Mouse (Mus musculus): ENCODE results near the gene Pdgfa.

The Pdgfa gene

GRCm38 (mm10) chr5:138997171-138997788 is at the start of gene Pdgfa:
TSS of gene Pdgfa (minus strand) at chr5:138997370.
- DNase-seq (ENCODE audit: low spot score): peak; percentile 42

GRCm38 (mm10) chr5:139046636-139047035 is 49.5 kb upstream of the Pdgfa start:
- no peak for DNase-seq (ENCODE audit: low spot score)

DNA sequence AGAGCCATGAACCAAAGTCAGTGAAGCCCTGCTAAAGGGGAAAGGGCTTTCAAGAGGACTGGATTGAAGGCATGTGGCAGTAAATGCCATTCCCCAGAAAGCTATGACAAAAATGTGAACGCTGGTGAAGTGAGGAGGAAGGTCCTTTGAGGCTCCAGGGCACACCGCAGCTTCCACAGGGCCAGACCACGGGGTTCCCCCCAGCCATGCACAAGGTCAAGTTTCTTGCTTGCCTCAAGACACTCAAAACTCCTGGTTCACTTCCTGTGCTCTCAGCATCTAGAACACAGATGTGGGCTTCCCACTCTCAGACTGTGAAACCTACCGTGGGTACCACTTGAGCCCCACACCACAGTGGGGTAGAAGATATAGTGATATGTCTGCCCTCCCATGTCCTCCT is 46.4 kb upstream of the Pdgfa start:
- DNase-seq (ENCODE audit: low spot score): no peak

DNA sequence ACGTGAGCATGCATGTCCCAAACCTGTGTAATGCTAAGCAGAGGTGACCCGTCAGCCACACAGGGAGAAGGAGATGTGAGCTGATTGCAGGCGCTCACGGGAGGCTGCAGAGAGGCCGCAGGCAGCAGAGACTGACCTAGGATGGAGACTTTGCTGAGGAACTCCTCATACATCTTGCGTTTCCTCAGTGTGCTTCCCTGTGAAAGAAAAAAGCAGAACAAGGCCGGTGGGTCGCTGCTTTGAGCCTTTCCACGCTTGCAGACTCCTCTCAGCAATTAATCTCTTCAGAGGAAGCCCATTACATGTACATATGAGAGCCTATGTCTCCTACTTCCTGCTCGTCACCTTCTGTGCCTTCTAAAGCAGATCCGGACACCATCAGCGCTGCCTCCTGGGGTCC is 45.1 kb upstream of the Pdgfa start:
- DNase-seq (ENCODE audit: low spot score): no peak

- DNase-seq (ENCODE audit: low spot score): no peak
These were observed 38.0 kb upstream of the Pdgfa start for GRCm38 (mm10) chr5:139035171-139035570.

- DNase-seq (ENCODE audit: low spot score): no peak
These were observed 37.6 kb upstream of the Pdgfa start for GRCm38 (mm10) chr5:139034746-139035145.

DNA sequence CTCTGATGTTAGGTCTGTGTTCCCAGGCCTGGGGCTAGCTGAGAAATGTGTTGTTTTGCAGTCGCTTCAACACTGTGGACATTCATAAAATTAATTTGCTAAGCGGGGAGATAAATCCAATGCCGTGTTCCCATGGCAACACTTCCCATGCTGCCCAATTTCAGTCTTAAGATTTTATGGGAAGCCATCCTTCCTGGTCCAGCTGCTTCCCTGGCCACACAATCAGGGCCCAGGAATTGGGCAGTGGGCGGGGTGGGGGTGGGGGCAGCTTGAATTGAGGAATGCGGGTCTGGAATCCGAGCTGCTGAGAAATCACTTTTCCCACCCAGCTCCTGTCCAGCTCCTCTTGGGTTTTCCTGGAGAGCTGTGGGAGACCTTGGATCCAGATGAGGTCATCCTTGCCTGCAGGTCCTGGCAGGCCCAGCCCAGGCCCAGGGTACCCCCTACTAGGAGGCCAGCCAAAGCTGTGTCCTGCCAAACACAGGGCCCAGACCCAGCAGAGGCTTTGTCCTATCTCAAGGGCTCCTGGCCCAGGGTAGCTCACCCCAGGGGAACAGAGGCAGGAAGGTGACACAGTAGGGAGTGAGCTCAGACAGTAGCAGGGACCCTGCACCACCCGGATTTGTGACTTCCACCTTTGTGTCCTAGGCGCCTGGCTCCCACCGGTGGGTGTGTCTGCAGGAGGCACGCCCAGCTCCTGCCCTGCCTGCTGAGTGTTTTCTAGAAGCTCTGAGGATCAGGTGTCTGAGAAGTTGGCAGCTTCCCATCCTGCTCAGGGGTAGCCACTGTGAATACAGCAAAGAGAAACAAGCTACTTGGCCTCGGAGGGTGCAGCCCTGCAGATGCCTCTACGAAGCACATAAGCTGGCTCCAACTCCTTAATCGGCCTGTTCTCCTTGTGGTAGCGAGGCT is 36.5 kb upstream of the Pdgfa start:
- DNase-seq (ENCODE audit: low spot score): no peak

- DNase-seq (ENCODE audit: low spot score): no peak
These were observed 30.4 kb upstream of the Pdgfa start for GRCm38 (mm10) chr5:139027603-139028002.

DNA sequence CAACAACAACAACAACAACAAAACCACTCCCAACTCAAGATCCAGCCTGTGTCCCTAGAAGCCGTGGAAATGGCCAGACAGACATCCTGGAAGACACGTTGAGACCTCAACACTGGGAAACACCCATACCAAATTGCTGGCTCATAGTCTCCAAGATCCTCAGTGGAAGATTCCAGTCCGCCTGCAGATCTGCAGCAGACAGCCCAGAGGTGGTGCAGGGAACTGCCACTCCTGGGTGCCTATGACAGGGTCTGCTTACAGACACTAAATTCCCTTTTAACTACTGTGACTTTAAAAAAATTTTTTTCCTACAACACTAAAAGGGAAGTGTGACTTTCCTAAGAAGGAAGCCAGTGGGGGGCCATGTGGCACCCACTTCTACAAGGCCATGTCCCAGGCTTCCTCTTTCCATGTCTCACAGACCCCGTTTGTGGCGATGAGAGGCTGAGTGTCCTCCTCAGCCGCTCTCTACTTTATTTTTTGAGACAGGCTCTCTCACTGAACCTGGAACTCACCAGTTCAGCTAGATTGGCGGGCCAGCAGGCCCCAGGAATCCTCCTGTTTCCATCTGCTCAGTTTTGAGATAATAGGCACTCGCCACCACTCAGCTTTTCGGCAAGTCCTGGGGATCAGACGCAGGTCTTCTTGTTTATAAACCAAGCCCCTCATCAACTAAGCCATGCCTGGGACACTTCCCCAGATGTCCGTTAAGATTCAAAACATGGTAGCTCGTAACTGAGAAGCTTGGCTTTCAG is 27.4 kb upstream of the Pdgfa start:
- DNase-seq (ENCODE audit: low spot score): no peak

GRCm38 (mm10) chr5:139020595-139020994 is 23.4 kb upstream of the Pdgfa start:
- no peak for DNase-seq (ENCODE audit: low spot score)

GRCm38 (mm10) chr5:139017371-139018124 is 20.4 kb upstream of the Pdgfa start:
- DNase-seq (ENCODE audit: low spot score): no peak

- peak; percentile 21 for DNase-seq (ENCODE audit: low spot score)
These were observed 17.9 kb upstream of the Pdgfa start for GRCm38 (mm10) chr5:139015097-139015496.

- no peak for DNase-seq (ENCODE audit: low spot score)
These were observed 13.5 kb upstream of the Pdgfa start for GRCm38 (mm10) chr5:139010649-139011048.

DNA sequence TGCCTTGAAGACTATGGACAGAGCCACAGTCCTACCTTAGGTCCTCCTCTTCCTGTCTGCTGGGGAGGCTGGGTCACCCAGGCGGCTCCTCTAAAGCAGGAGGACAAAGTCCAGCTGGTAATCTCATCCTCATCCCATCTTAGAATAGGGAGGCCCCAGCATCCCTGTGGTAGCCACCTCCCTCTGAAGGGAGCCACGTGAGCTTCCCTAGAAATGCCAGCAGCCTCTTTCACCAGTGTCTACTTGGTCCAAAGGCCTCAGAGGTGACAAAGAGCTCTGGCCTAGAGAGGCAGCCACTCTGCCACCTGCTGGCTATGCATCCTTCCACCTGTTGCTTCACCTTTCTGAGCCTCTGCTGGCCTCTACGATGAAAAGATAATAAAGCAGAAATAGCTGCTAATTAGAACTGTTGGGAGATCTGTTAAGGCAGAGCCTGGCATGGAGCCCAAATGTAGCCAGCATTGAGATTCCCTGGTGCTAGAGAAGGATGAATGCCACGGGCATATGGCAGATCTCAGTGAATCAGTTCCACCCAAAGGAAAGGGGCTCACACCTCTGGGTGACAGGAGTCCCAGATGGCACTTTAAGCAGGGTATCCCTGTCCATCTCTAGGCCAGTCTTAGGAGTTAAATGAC is 10.1 kb upstream of the Pdgfa start:
- DNase-seq (ENCODE audit: low spot score): no peak

DNA sequence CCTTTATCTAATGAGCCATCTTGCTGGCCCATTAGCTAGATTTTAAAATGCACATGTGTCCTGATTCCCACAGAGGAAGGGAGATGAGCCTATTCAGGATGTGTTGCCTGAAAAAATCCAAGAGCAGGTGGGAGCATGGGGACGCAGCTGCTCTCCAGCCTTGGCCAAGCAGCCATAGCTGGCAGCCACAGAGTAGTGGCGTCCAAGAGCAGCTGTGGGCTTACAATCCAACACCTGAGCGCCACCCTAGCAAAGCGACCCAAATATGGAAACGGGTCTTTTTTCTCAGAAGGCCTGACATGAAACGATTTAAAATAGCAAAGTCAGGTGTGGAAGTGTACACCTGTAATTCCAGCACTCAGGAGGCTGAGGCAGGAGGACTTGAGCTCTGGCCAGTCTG is 7.4 kb upstream of the Pdgfa start:
- DNase-seq (ENCODE audit: low spot score): no peak

GRCm38 (mm10) chr5:138999716-139000115 is 2.5 kb upstream of the Pdgfa start:
- no peak for DNase-seq (ENCODE audit: low spot score)

DNA sequence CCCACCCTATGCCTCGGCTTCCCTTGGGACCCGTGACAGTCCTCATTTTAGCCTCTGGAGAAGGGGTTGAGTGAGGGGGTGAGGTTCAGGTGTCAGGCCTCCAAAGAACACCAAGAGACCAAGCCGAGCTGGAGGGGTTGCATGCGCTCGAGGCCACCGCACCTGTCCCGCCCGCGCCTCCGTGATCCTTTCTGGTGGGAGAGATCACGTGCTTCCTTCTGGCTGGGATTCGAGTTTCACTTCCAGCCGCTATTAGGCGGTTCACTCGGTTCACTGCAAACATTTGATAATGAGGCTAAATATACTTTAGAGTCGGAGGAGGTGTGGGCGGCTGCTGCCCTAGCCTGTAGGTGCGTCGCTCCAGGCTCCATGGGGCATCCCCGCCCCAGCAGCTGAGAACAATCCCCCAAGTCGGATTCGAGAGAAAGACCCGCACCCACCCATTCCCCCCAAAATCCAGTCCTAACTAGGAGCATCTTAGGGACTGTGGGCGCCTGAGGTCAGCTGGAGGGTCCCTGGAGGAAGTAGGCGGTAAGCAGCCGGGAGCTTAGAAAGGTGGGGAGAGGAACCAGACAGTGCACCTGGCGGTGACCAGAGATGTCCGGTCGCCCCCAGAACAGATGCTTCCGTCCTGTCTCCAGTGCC is 888 bp upstream of the Pdgfa start:
- no peak for DNase-seq (ENCODE audit: low spot score)

GRCm38 (mm10) chr5:138996322-138997073 is 672 bp downstream of the Pdgfa start:
- DNase-seq (ENCODE audit: low spot score): no peak

GRCm38 (mm10) chr5:138995721-138996311 is 1.4 kb downstream of the Pdgfa start:
- DNase-seq (ENCODE audit: low spot score): peak; percentile 57
